Comparison of ENCODE assay signal across 9 mouse cellular contexts in the genomic region with DNA sequence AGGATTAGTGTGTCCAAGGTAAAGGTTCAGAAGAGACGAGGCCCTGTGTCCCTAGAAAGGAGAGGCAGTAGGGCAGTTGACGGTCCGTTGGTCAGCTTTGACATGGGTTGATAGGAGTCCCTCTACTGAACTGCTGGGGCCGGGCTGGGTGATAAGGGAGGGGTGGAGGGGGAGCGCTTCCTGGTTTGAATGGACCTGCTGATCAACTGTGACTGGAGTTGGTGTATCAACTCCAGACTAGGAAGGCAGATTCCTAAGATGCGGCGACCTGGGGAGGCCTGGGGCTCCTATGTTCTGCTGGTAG.
A peak's percentile ranks its signal among the peaks of the same experiment; 100 is the strongest.
DNase-seq lines count a peak whose midpoint lies in the region; ATAC-seq and TF ChIP-seq lines count a peak whose summit lies in the region.
"Had no signal": no experiment of that assay in that cellular context is flagged by ENCODE, and none has a peak within 500 bp of the region (broad histone marks: within the 10 kb centered on the region; RNA-seq: fewer than 3 reads in every experiment).

No protein-coding gene starts in this region.

- H3K27ac ChIP-seq in gastrocnemius, adult 2 months: peak overlapping the region; percentile 72
- H3K27ac ChIP-seq in liver, embryonic 14.5 days: no peak overlapping the region

- no peaks in the 10 kb centered on the region for H3K36me3 ChIP-seq in liver, embryonic 14.5 days (replicated peaks; ENCODE audit: control insufficient read depth, insufficient read depth, low read depth)

- H3K27me3 ChIP-seq in liver, embryonic 14.5 days (ENCODE audit: control insufficient read depth, insufficient read depth, low read length): no peaks in the 10 kb centered on the region

- no peak for TF ChIP-seq EP300 in liver, embryonic 14.5 days (IDR thresholded peaks at IDR 0.05; ENCODE audit: low read depth)

- WGBS in liver, embryonic 14.5 days (ENCODE audit: insufficient replicate concordance): 3% methylated on average over 7 of the region's 7 CpGs

- no peaks in the 10 kb centered on the region for H3K9me3 ChIP-seq in liver, embryonic 14.5 days (ENCODE audit: control insufficient read depth, low read length)

- DNase-seq in gastrocnemius, adult 2 months: no peak
- DNase-seq in gastrocnemius, postnatal 4 days (ENCODE audit: low spot score in 2 of 2): no peak
- peak; percentile 48 for DNase-seq in thymus, postnatal 4 days
- DNase-seq in thymus, adult 18-20 months: no peak
- DNase-seq in liver, embryonic 14.5 days (ENCODE audit: low read depth in 3 of 3, low spot score in 3 of 3): no peak
- DNase-seq in adrenal gland, adult 2 months: no peak
- no peak for DNase-seq in adrenal gland, postnatal 25 days
- DNase-seq: right cerebral cortex, adult 18-20 months had no signal

- H3K4me1 ChIP-seq in liver, embryonic 14.5 days (replicated peaks; ENCODE audit: control insufficient read depth in 2 of 2, insufficient read depth in 2 of 2, low read length in 1 of 2): peaks cover 35 to 57% of the 10 kb centered on the region in 2 experiments

- H3K4me3 ChIP-seq in gastrocnemius, adult 2 months: no peak overlapping the region
- H3K4me3 ChIP-seq in liver, embryonic 14.5 days (ENCODE audit: insufficient read depth in 1 of 2, low read depth in 2 of 2, low read length in 2 of 2): peak overlapping the region in 1 of 2 experiments; percentile 55; a peak in 1 of 4 replicates

- intact Hi-C loops in gastrocnemius, adult 2 months (cut with DNase I): no loop called here

- H3K9ac ChIP-seq in liver, embryonic 14.5 days (replicated peaks): no peak overlapping the region

- no peak for TF ChIP-seq CTCF in gastrocnemius, adult 2 months (IDR thresholded peaks at IDR 0.05)
- TF ChIP-seq CTCF in liver, embryonic 14.5 days (IDR thresholded peaks at IDR 0.05; ENCODE audit: low read depth): no peak

- H3K4me2 ChIP-seq in liver, embryonic 14.5 days (ENCODE audit: low read depth): peak overlapping the region; percentile 58

- ATAC-seq in liver, embryonic 14.5 days (ENCODE audit: insufficient read depth): peak; percentile 32; the same call in 1 of the 2 replicates
- no peak for ATAC-seq in cerebellum, adult (ENCODE audit: insufficient number of reproducible peaks, low FRiP score, low TSS enrichment)
